Mouse (Mus musculus) embryonic fibroblast, embryonic 13.5 days (primary cell): ENCODE measurements around the gene Wdr82.
A peak's percentile ranks its signal among the peaks of the same experiment; 100 is the strongest.

ENCODE experiments used
- CTCF ChIP-seq: IDR thresholded peaks from 2 replicates; pipeline ENCODE4 v1.5.1; 2011; ENCODE audit warnings: mild to moderate bottlenecking, control low read depth, low read length, moderate library complexity, borderline replicate concordance; ENCODE audit not compliant: insufficient read depth
- POLR2A ChIP-seq: IDR thresholded peaks from 2 replicates; pipeline ENCODE4 v1.6.1; 2011; ENCODE audit warnings: low read depth, mild to moderate bottlenecking, control low read depth, low read length, moderate library complexity

- no peak for TF ChIP-seq CTCF
- peak; percentile 92 for TF ChIP-seq POLR2A
Measured at GRCm38 (mm10) chr9:106198962-106199458, 28.3 kb downstream of the Wdr82 start.
